Mouse (Mus musculus) limb, embryonic 14.5 days (tissue): ENCODE results near the gene Plppr2. TPM values are rescaled to one million over a fixed set of nuclear protein-coding genes. Genes with fewer than 3 reads are reported as not detected.

Experiments used
- ATAC-seq: fragments of 200-750 bp; cut with Nextera tagmentation; 2 replicates; pipeline ENCODE4 v1.8.0; 2017; ENCODE audit warnings: low read depth, moderate number of reproducible peaks, moderate TSS enrichment; ENCODE audit not compliant: low FRiP score
- DNase-seq: peaks from one replicate; pipeline ENCODE4 v3.0.0-alpha.2; 2015; ENCODE audit warnings: low spot score
- H3K27ac ChIP-seq: fragments of 300-500 bp; sonication (generic); replicated peaks from 2 replicates; pipeline ENCODE4 v1.5.1; 2014; ENCODE audit warnings: low read depth, mild to moderate bottlenecking, low read length, moderate library complexity, mixed read lengths
- H3K27me3 ChIP-seq: fragments of 300-500 bp; sonication (generic); 2 replicates; pipeline ENCODE4 v1.6.1; 2014; ENCODE audit warnings: low read length, mixed read lengths; ENCODE audit not compliant: control insufficient read depth, insufficient read depth
- H3K36me3 ChIP-seq: fragments of 300-500 bp; sonication (generic); 2 replicates; pipeline ENCODE4 v1.6.1; 2014; ENCODE audit warnings: mild to moderate bottlenecking, low read length, moderate library complexity, mixed read lengths; ENCODE audit not compliant: control insufficient read depth, insufficient read depth
- H3K4me1 ChIP-seq: fragments of 300-500 bp; sonication (generic); 2 replicates; pipeline ENCODE4 v1.6.1; 2014; ENCODE audit warnings: antibody characterized with exemption, low read length, mixed read lengths; ENCODE audit not compliant: control insufficient read depth, insufficient read depth
- H3K4me2 ChIP-seq: fragments of 300-500 bp; sonication (generic); replicated peaks from 2 replicates; pipeline ENCODE4 v1.6.1; 2014; ENCODE audit warnings: low read depth, mild to moderate bottlenecking, low read length, moderate library complexity; ENCODE audit not compliant: severe bottlenecking
- H3K4me3 ChIP-seq: fragments of 300-500 bp; sonication (generic); replicated peaks from 2 replicates; pipeline ENCODE4 v1.5.1; 2014; ENCODE audit warnings: low read length
- H3K9ac ChIP-seq: fragments of 300-500 bp; sonication (generic); 2 replicates; pipeline ENCODE4 v1.6.1; 2014; ENCODE audit warnings: mild to moderate bottlenecking, low read depth, low read length, moderate library complexity; ENCODE audit not compliant: severe bottlenecking
- H3K9me3 ChIP-seq: fragments of 300-500 bp; sonication (generic); 2 replicates; pipeline ENCODE4 v1.6.1; 2016; ENCODE audit warnings: low read length; ENCODE audit not compliant: control insufficient read depth
- POLR2A ChIP-seq: fragments of 200-500 bp; IDR thresholded peaks from 2 replicates; pipeline ENCODE4 v1.8.0; 2012; ENCODE audit warnings: inconsistent platforms, mild to moderate bottlenecking, moderate library complexity, borderline replicate concordance; ENCODE audit not compliant: insufficient read depth, insufficient read length; ENCODE audit errors: extremely low read depth
- WGBS: fragments of 180-500 bp; shearing (Covaris S2); extraction: QIAGEN DNeasy Blood & Tissue Kit; methylation state at CpG from one replicate; pipeline ENCODE4 v1.1.7; 2014; 5-methylcytosine and 5-hydroxymethylcytosine counted together
- polyA plus RNA-seq, 2 experiments: library from polyadenylated mRNA; depleted of rRNA in 1 of 2; stranded (reverse) in 1 of 2; unstranded in 1 of 2; fragments of >200 nt; fragmentation: Nextera tagmentation in 1 of 2; extraction: Ambion mirVana in 1 of 2; gene quantifications; 2 replicates each; pipeline versions ENCODE4 v1.2.1 to v1.2.3; 2012 to 2014

The Plppr2 gene
- polyA plus RNA-seq (2012; rRNA removed) (31.7 and 44.2 TPM in 2 replicates), polyA plus RNA-seq (2014; fragmentation: Nextera tagmentation; extraction: Ambion mirVana) (8.7 and 11.2 TPM in 2 replicates)

GRCm38 (mm10) chr9:21936692-21937570 is at the start of gene Plppr2:
Gene Plppr2 (plus strand): TSS chr9:21937033.
- peak; percentile 97 for ATAC-seq

GRCm38 (mm10) chr9:21889229-21889628 is 47.6 kb upstream of the Plppr2 start:
- Histone ChIP-seq H3K9ac (no peak overlapping the region), H3K4me3 (no peak overlapping the region), H3K4me2 (no peak overlapping the region), H3K4me1 (no peaks in the 10 kb centered on the region), H3K27ac (no peak overlapping the region), H3K36me3 (no peaks in the 10 kb centered on the region), H3K27me3 (no peaks in the 10 kb centered on the region), H3K9me3 (no peaks in the 10 kb centered on the region)
- WGBS: 59% methylated on average over 3 of the region's 3 CpGs
- no peak for TF ChIP-seq POLR2A
- DNase-seq (no peak), ATAC-seq (no peak)

More at GRCm38 (mm10) chr9:21936692-21937570, at the start of gene Plppr2:
- peak within 1 kb of the TSS; percentile 59 for H3K9ac ChIP-seq
- TF ChIP-seq POLR2A: 0 out of 2 replicates have a peak, but pooled peaks have one; percentile 39
- 3% methylated on average over 43 of the region's 43 CpGs for WGBS
- no peaks in the 10 kb centered on the region for H3K27me3 ChIP-seq
- DNase-seq: peak; percentile 95
- no peaks in the 10 kb centered on the region for H3K9me3 ChIP-seq
- peak within 1 kb of the TSS; percentile 19; the same call in 1 of the 2 replicates for H3K27ac ChIP-seq
- peaks cover 3% of the 10 kb centered on the region; the same call in 1 of the 2 replicates for H3K4me1 ChIP-seq
- peak within 1 kb of the TSS; percentile 58 for H3K4me3 ChIP-seq
- H3K4me2 ChIP-seq: peak within 1 kb of the TSS; percentile 72
- H3K36me3 ChIP-seq: peaks cover 8% of the 10 kb centered on the region; the same call in 1 of the 2 replicates

- WGBS: 20% methylated on average over 10 of the region's 10 CpGs
- Histone ChIP-seq H3K4me3 (peak overlapping the region; percentile 38), H3K4me1 (no peaks in the 10 kb centered on the region), H3K9me3 (no peaks in the 10 kb centered on the region), H3K27ac (no peak overlapping the region), H3K36me3 (no peaks in the 10 kb centered on the region), H3K9ac (no peak overlapping the region), H3K4me2 (peak overlapping the region; percentile 48), H3K27me3 (no peaks in the 10 kb centered on the region)
- DNase-seq (peak; percentile 90), ATAC-seq (peak; percentile 91)
- no peak for TF ChIP-seq POLR2A
Measured at GRCm38 (mm10) chr9:21901223-21901820, 35.5 kb upstream of the Plppr2 start.

- Histone ChIP-seq H3K4me3 (no peak overlapping the region), H3K36me3 (no peaks in the 10 kb centered on the region), H3K9ac (no peak overlapping the region), H3K27me3 (no peaks in the 10 kb centered on the region), H3K9me3 (no peaks in the 10 kb centered on the region), H3K4me2 (no peak overlapping the region), H3K27ac (no peak overlapping the region), H3K4me1 (no peaks in the 10 kb centered on the region)
- no peak for TF ChIP-seq POLR2A
- DNase-seq (no peak), ATAC-seq (no peak)
- 74% methylated on average over 4 of the region's 4 CpGs for WGBS
Measured at GRCm38 (mm10) chr9:21904031-21904430, 32.8 kb upstream of the Plppr2 start.

- no peak overlapping the region for H3K27ac ChIP-seq
- no peak for TF ChIP-seq POLR2A
- H3K4me1 ChIP-seq: no peaks in the 10 kb centered on the region
- no peak for ATAC-seq
- H3K9me3 ChIP-seq: no peaks in the 10 kb centered on the region
- H3K4me2 ChIP-seq: no peak overlapping the region
- H3K9ac ChIP-seq: no peak overlapping the region
- no peaks in the 10 kb centered on the region for H3K27me3 ChIP-seq
- WGBS: 74% methylated on average over 11 of the region's 11 CpGs
- DNase-seq: no peak
- H3K36me3 ChIP-seq: no peaks in the 10 kb centered on the region
- no peak overlapping the region for H3K4me3 ChIP-seq
Measured at GRCm38 (mm10) chr9:21908216-21908615, 28.6 kb upstream of the Plppr2 start.
